In genomic region chr11:82952612-82953542, GRCm38 (mm10) we compare ENCODE assay signal across 8 mouse cellular contexts. TPM values are rescaled to one million over a fixed set of nuclear protein-coding genes. Genes with fewer than 3 reads are reported as not detected.
A peak's percentile ranks its signal among the peaks of the same experiment; 100 is the strongest.
DNase-seq lines count a peak whose midpoint lies in the region; ATAC-seq and TF ChIP-seq lines count a peak whose summit lies in the region.

No protein-coding gene starts in this region.

- WGBS in heart, embryonic 12.5 days = 54% methylated on average over 9 of the region's 9 CpGs
- 28% methylated on average over 9 of the region's 9 CpGs for WGBS in liver, embryonic 15.5 days (ENCODE audit: insufficient replicate concordance)
- WGBS in spleen, adult 2 months = 14% methylated on average over 9 of the region's 9 CpGs

- DNase-seq in adrenal gland, postnatal 14 days = peak; percentile 19
- DNase-seq in adrenal gland, postnatal 36 days = no peak
- peak; percentile 63 to 73 for DNase-seq in spleen, adult 2 months (ENCODE audit: low read depth in 1 of 2, low spot score in 2 of 2)
- DNase-seq in retina, embryonic 14.5 days (ENCODE audit: low spot score) = no peak
- no peak for DNase-seq in testis, postnatal 10 days (ENCODE audit: low spot score)
- no peak for DNase-seq in gastrocnemius, postnatal 10 days

- peaks cover 16% of the 10 kb centered on the region for H3K4me1 ChIP-seq in heart, embryonic 12.5 days (replicated peaks)
- H3K4me1 ChIP-seq in liver, embryonic 15.5 days (replicated peaks) = peaks cover 9% of the 10 kb centered on the region; the same call in 1 of the 2 replicates
- H3K4me1 ChIP-seq in spleen, adult 2 months (ENCODE audit: control insufficient read depth, insufficient read depth, insufficient read length) = peaks cover 5% of the 10 kb centered on the region; the same call in 1 of the 2 replicates

- no peak for TF ChIP-seq CTCF in spleen, adult 2 months (IDR thresholded peaks at IDR 0.05; ENCODE audit: extremely low read depth, insufficient read depth, insufficient read length, insufficient replicate concordance)

- H3K27ac ChIP-seq in heart, embryonic 12.5 days (ENCODE audit: poor library complexity, severe bottlenecking) = no peak overlapping the region
- H3K27ac ChIP-seq in liver, embryonic 15.5 days (replicated peaks) = no peak overlapping the region
- H3K27ac ChIP-seq in spleen, adult 2 months (ENCODE audit: insufficient read depth, low read length) = peak overlapping the region; percentile 87

- H3K36me3 ChIP-seq in heart, embryonic 12.5 days = no peaks in the 10 kb centered on the region
- no peaks in the 10 kb centered on the region for H3K36me3 ChIP-seq in liver, embryonic 15.5 days (replicated peaks)
- H3K36me3 ChIP-seq in spleen, adult 2 months (ENCODE audit: control insufficient read depth, insufficient read depth, low read length) = peaks cover 5% of the 10 kb centered on the region

- H3K27me3 ChIP-seq in heart, embryonic 12.5 days (replicated peaks) = peaks cover 19% of the 10 kb centered on the region; the same call in 1 of the 2 replicates
- peaks cover 71% of the 10 kb centered on the region for H3K27me3 ChIP-seq in liver, embryonic 15.5 days
- H3K27me3 ChIP-seq in spleen, adult 2 months (ENCODE audit: control insufficient read depth, insufficient read depth, low read length) = no peaks in the 10 kb centered on the region

- no peaks in the 10 kb centered on the region for H3K9me3 ChIP-seq in heart, embryonic 12.5 days (replicated peaks)
- H3K9me3 ChIP-seq in liver, embryonic 15.5 days (replicated peaks) = no peaks in the 10 kb centered on the region

- H3K4me2 ChIP-seq in heart, embryonic 12.5 days = peak overlapping the region; percentile 69
- H3K4me2 ChIP-seq in liver, embryonic 15.5 days = peak overlapping the region; percentile 48

- TF ChIP-seq POLR2A in spleen, adult 2 months (IDR thresholded peaks at IDR 0.05; ENCODE audit: low read depth, low read length) = no peak

- ATAC-seq in heart, embryonic 12.5 days (ENCODE audit: insufficient number of reproducible peaks, low FRiP score) = no peak
- ATAC-seq in liver, embryonic 15.5 days (ENCODE audit: insufficient read depth) = 0 out of 2 replicates have a peak, but pooled peaks have one; percentile 31

- H3K4me3 ChIP-seq in heart, embryonic 12.5 days = peak overlapping the region; percentile 42
- peak overlapping the region; percentile 30 for H3K4me3 ChIP-seq in liver, embryonic 15.5 days (replicated peaks)
- peak overlapping the region; percentile 68 for H3K4me3 ChIP-seq in spleen, adult 2 months (ENCODE audit: extremely low read depth, insufficient read depth, insufficient read length)

- no peak overlapping the region for H3K9ac ChIP-seq in heart, embryonic 12.5 days
- H3K9ac ChIP-seq in liver, embryonic 15.5 days = no peak overlapping the region

RNA-seq across cellular contexts. Expression of gene Slfn5, which starts 1.7 kb away (rescaled TPM):
- 56.2 and 66.5 TPM in 2 replicates for total RNA-seq in adrenal gland, postnatal 14 days (2021)
- 10 to 100 TPM; 30.9 to 39.7 TPM for total RNA-seq in adrenal gland, postnatal 36 days (2021)
- 2.5 and 2.7 TPM in 2 replicates for polyA plus RNA-seq in heart, embryonic 12.5 days (2016; fragmentation: Nextera tagmentation; extraction: Ambion mirVana)
- 1.5 and 1.6 TPM in 2 replicates for polyA plus RNA-seq in liver, embryonic 15.5 days (2015; fragmentation: Nextera tagmentation; extraction: Ambion mirVana)
- polyA plus RNA-seq in spleen, adult 2 months (2012; rRNA removed) = 3.1 and 3.4 TPM in 2 replicates
- total RNA-seq in gastrocnemius, postnatal 10 days (2021) = 10 to 100 TPM; 29.9 to 35.5 TPM

RNA-seq across cellular contexts. Expression of gene Slfn9, which starts 38.8 kb away (rescaled TPM):
- total RNA-seq in adrenal gland, postnatal 14 days (2021) = 10.8 and 10.9 TPM in 2 replicates
- 10 to 100 TPM in 1 of 2 experiments, 1 to 10 TPM in 1; 8.1 to 11.2 TPM for total RNA-seq in adrenal gland, postnatal 36 days (2021)
- polyA plus RNA-seq in heart, embryonic 12.5 days (2016; fragmentation: Nextera tagmentation; extraction: Ambion mirVana) = 19.9 and 20.3 TPM in 2 replicates
- polyA plus RNA-seq in liver, embryonic 15.5 days (2015; fragmentation: Nextera tagmentation; extraction: Ambion mirVana) = 5.7 TPM in 2 replicates
- 1.5 and 1.6 TPM in 2 replicates for polyA plus RNA-seq in spleen, adult 2 months (2012; rRNA removed)
- 1 to 10 TPM; 2.9 to 4.0 TPM for total RNA-seq in gastrocnemius, postnatal 10 days (2021)

RNA-seq across cellular contexts. Expression of gene Unc45b, which starts 42.5 kb away (rescaled TPM):
- 18.7 and 24.2 TPM in 2 replicates for total RNA-seq in adrenal gland, postnatal 14 days (2021)
- total RNA-seq in adrenal gland, postnatal 36 days (2021) = 10 to 100 TPM in 1 of 2 experiments, 1 to 10 TPM in 1; 7.6 to 10.0 TPM
- polyA plus RNA-seq in heart, embryonic 12.5 days (2016; fragmentation: Nextera tagmentation; extraction: Ambion mirVana) = 199 and 203 TPM in 2 replicates
- 1.7 TPM in 2 replicates for polyA plus RNA-seq in liver, embryonic 15.5 days (2015; fragmentation: Nextera tagmentation; extraction: Ambion mirVana)
- polyA plus RNA-seq in spleen, adult 2 months (2012; rRNA removed) = 0.31 and 0.82 TPM in 2 replicates
- total RNA-seq in gastrocnemius, postnatal 10 days (2021) = 100 to 1,000 TPM; 101 to 115 TPM

RNA-seq across cellular contexts. Expression of gene Nle1, which starts 44.7 kb away (rescaled TPM):
- 17.7 and 26.5 TPM in 2 replicates for total RNA-seq in adrenal gland, postnatal 14 days (2021)
- 10 to 100 TPM; 19.5 to 27.0 TPM for total RNA-seq in adrenal gland, postnatal 36 days (2021)
- 20.0 and 22.0 TPM in 2 replicates for polyA plus RNA-seq in heart, embryonic 12.5 days (2016; fragmentation: Nextera tagmentation; extraction: Ambion mirVana)
- polyA plus RNA-seq in liver, embryonic 15.5 days (2015; fragmentation: Nextera tagmentation; extraction: Ambion mirVana) = 12.4 and 13.6 TPM in 2 replicates
- 53.5 and 61.3 TPM in 2 replicates for polyA plus RNA-seq in spleen, adult 2 months (2012; rRNA removed)
- total RNA-seq in gastrocnemius, postnatal 10 days (2021) = 10 to 100 TPM; 11.1 to 18.7 TPM

Comparison
In these comparisons a context has a peak if more than half of its experiments do, and no peak if none do; other contexts are left out.
1. DNase-seq: peak in adrenal gland, postnatal 14 days (single experiment) and spleen, adult 2 months (2 of 2); none in adrenal gland, postnatal 36 days (0 of 2), retina, embryonic 14.5 days (single experiment), testis, postnatal 10 days (single experiment) and gastrocnemius, postnatal 10 days (single experiment).
2. Peak in every context shown above with its lines, with median percentiles within 50 percentile points of each other: H3K4me3 ChIP-seq.